Mouse (Mus musculus) bone marrow macrophage, adult 2 months (primary cell): ENCODE measurements around the gene Olfr65. TPM values are rescaled to one million over a fixed set of nuclear protein-coding genes. Genes with fewer than 3 reads are reported as not detected.

Source experiments
- H3K27ac ChIP-seq: 2 replicates; pipeline ENCODE4 v1.5.1; 2012; ENCODE audit warnings: low read depth, low read length; ENCODE audit not compliant: insufficient read depth
- H3K4me1 ChIP-seq: 2 replicates; pipeline ENCODE4 v1.6.1; 2012; ENCODE audit warnings: low read length; ENCODE audit not compliant: control insufficient read depth, insufficient read depth
- H3K4me3 ChIP-seq: 2 replicates; pipeline ENCODE4 v1.5.1; 2012; ENCODE audit warnings: mild to moderate bottlenecking, low read length, moderate library complexity; ENCODE audit not compliant: insufficient read depth
- CTCF ChIP-seq: IDR thresholded peaks from 2 replicates; pipeline ENCODE4 v1.5.1; 2012; ENCODE audit warnings: low read depth, mild to moderate bottlenecking, low read length, moderate library complexity
- POLR2A ChIP-seq: IDR thresholded peaks from 2 replicates; pipeline ENCODE4 v1.6.1; 2012; ENCODE audit warnings: mild to moderate bottlenecking, low read depth, low read length, borderline replicate concordance
- polyA plus RNA-seq: library from polyadenylated mRNA; stranded (reverse); fragments of >200 nt; gene quantifications from 2 replicates; pipeline ENCODE4 v1.2.4, GENCODE M21; 2012; ENCODE audit not compliant: missing spikeins, insufficient read depth, insufficient read length

The Olfr65 gene
- polyA plus RNA-seq: not detected in 2 replicates

- no peak for TF ChIP-seq POLR2A
- no peak for TF ChIP-seq CTCF
Measured at GRCm38 (mm10) chr7:103903187-103903586, at the start of gene Olfr65. Gene Olfr65 (plus strand): TSS chr7:103903487.

GRCm38 (mm10) chr7:103854669-103855068 lies 48.6 kb upstream of the Olfr65 start:
- no peak for TF ChIP-seq CTCF
- TF ChIP-seq POLR2A: no peak
- Histone ChIP-seq H3K27ac (no peak overlapping the region), H3K4me1 (no peaks in the 10 kb centered on the region), H3K4me3 (no peak overlapping the region)

More at GRCm38 (mm10) chr7:103903187-103903586, at the start of gene Olfr65:
- no peak within 1 kb of the TSS for H3K4me3 ChIP-seq
- H3K27ac ChIP-seq: no peak within 1 kb of the TSS
- no peaks in the 10 kb centered on the region for H3K4me1 ChIP-seq

GRCm38 (mm10) chr7:103859076-103859475 lies 44.2 kb upstream of the Olfr65 start:
- no peak overlapping the region for H3K4me3 ChIP-seq
- TF ChIP-seq CTCF (no peak), POLR2A (no peak)
- H3K4me1 ChIP-seq: peaks cover 4% of the 10 kb centered on the region; the same call in 1 of the 2 replicates
- H3K27ac ChIP-seq: no peak overlapping the region

- TF ChIP-seq POLR2A (no peak), CTCF (no peak)
- no peak overlapping the region for H3K27ac ChIP-seq
- no peak overlapping the region for H3K4me3 ChIP-seq
- peaks cover 4% of the 10 kb centered on the region; the same call in 1 of the 2 replicates for H3K4me1 ChIP-seq
Measured at GRCm38 (mm10) chr7:103860855-103861254, 42.4 kb upstream of the Olfr65 start.

- Histone ChIP-seq H3K4me3 (no peak overlapping the region), H3K27ac (no peak overlapping the region), H3K4me1 (peaks cover 4% of the 10 kb centered on the region; the same call in 1 of the 2 replicates)
- TF ChIP-seq CTCF (no peak), POLR2A (no peak)
Measured at GRCm38 (mm10) chr7:103861531-103861930, 41.8 kb upstream of the Olfr65 start.

GRCm38 (mm10) chr7:103865716-103866115 lies 37.6 kb upstream of the Olfr65 start:
- Histone ChIP-seq H3K27ac (no peak overlapping the region), H3K4me1 (peaks cover 4% of the 10 kb centered on the region; the same call in 1 of the 2 replicates), H3K4me3 (no peak overlapping the region)
- TF ChIP-seq CTCF: no peak
- TF ChIP-seq POLR2A: no peak

GRCm38 (mm10) chr7:103870667-103871066 lies 32.6 kb upstream of the Olfr65 start:
- Histone ChIP-seq H3K4me1 (no peaks in the 10 kb centered on the region), H3K4me3 (no peak overlapping the region), H3K27ac (no peak overlapping the region)
- TF ChIP-seq CTCF (no peak), POLR2A (no peak)

- H3K4me1 ChIP-seq: no peaks in the 10 kb centered on the region
- no peak for TF ChIP-seq CTCF
- H3K4me3 ChIP-seq: no peak overlapping the region
- H3K27ac ChIP-seq: no peak overlapping the region
Measured at GRCm38 (mm10) chr7:103873064-103873463, 30.2 kb upstream of the Olfr65 start.

- no peak overlapping the region for H3K27ac ChIP-seq
- TF ChIP-seq POLR2A (no peak), CTCF (no peak)
- no peaks in the 10 kb centered on the region for H3K4me1 ChIP-seq
Measured at GRCm38 (mm10) chr7:103874451-103874850, 28.8 kb upstream of the Olfr65 start.

GRCm38 (mm10) chr7:103877093-103877492 lies 26.2 kb upstream of the Olfr65 start:
- Histone ChIP-seq H3K27ac (no peak overlapping the region), H3K4me3 (no peak overlapping the region), H3K4me1 (no peaks in the 10 kb centered on the region)
- TF ChIP-seq CTCF: no peak
- TF ChIP-seq POLR2A: no peak

More at GRCm38 (mm10) chr7:103874451-103874850, 28.8 kb upstream of the Olfr65 start:
- H3K4me3 ChIP-seq: no peak overlapping the region

GRCm38 (mm10) chr7:103886152-103886551 lies 17.1 kb upstream of the Olfr65 start, which contains the start of gene Olfr66:
Gene Olfr66 (minus strand): TSS chr7:103886252.
- H3K4me3 ChIP-seq: no peak within 1 kb of the TSS
- H3K4me1 ChIP-seq: no peaks in the 10 kb centered on the region
- no peak for TF ChIP-seq CTCF
- TF ChIP-seq POLR2A: no peak
- H3K27ac ChIP-seq: no peak within 1 kb of the TSS
